Mouse (Mus musculus) thymus, adult 2 months (tissue): ENCODE measurements around the gene Setdb1.

Experiments used
- CTCF ChIP-seq: fragments of 200-500 bp; IDR thresholded peaks from 2 replicates; pipeline ENCODE4 v1.5.1; 2012; ENCODE audit warnings: mild to moderate bottlenecking, control low read depth, low read length, moderate library complexity, borderline replicate concordance; ENCODE audit not compliant: control insufficient read depth, poor library complexity, insufficient read depth; ENCODE audit errors: extremely low read depth
- POLR2A ChIP-seq: fragments of 200-500 bp; IDR thresholded peaks from 2 replicates; pipeline ENCODE4 v1.6.1; 2012; ENCODE audit warnings: mild to moderate bottlenecking, low read length, control low read depth, moderate library complexity; ENCODE audit not compliant: control insufficient read depth, poor library complexity, insufficient read depth; ENCODE audit errors: extremely low read depth

DNA sequence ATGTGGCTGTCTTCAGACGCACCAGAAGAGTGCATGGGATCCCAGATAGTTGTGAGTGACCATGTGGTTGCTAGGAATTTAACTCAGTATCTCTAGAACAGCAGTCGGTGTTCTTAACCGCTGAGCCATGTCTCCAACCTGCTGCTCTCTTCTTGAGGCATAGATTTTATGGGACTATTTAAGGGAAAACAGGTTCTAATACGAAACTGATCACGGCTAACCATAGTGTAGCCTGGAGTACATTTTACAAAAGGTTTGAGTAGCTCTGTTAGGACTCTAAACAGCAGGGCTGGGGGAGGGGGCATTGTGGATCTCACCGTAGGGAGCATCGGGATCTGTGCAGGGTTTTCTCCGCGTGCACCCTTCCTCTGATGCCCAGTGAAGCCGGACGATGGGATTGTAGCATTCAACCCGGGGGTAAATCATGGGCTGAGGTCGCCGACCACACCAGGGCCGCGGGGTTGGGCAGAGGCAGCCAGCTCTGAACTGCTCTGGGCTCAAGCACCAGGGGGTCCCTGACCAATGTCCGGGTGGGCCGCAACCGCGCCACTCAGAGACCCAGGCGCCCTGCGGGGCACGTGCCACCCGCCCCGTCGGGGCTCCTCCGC, 42.4 kb downstream of the Setdb1 start, which contains the start of gene Cers2:
- no peak for TF ChIP-seq CTCF
- TF ChIP-seq POLR2A: no peak
